In genomic region chr2:32536634-32537359, GRCm38 (mm10) we compare ENCODE assay signal across 9 mouse cellular contexts. TPM values are rescaled to one million over a fixed set of nuclear protein-coding genes. Genes with fewer than 3 reads are reported as not detected.
A peak's percentile ranks its signal among the peaks of the same experiment; 100 is the strongest.
DNase-seq lines count a peak whose midpoint lies in the region; ATAC-seq and TF ChIP-seq lines count a peak whose summit lies in the region.
"Had no signal": no experiment of that assay in that cellular context is flagged by ENCODE, and none has a peak within 500 bp of the region (broad histone marks: within the 10 kb centered on the region; RNA-seq: fewer than 3 reads in every experiment).

No protein-coding gene starts in this region.

- no peaks in the 10 kb centered on the region for H3K9me3 ChIP-seq in MEL (replicated peaks; ENCODE audit: insufficient read depth, low read length)
- H3K9me3 ChIP-seq in hindbrain, embryonic 12.5 days (replicated peaks) = no peaks in the 10 kb centered on the region

- no peak for TF ChIP-seq POLR2A in MEL (IDR thresholded peaks at IDR 0.05; ENCODE audit: control insufficient read depth in 1 of 2, insufficient read depth in 1 of 2, low read depth in 1 of 2, low read length in 2 of 2, poor library complexity in 1 of 2)

- TF ChIP-seq CTCF in MEL (IDR thresholded peaks at IDR 0.05 in 2 of 3, conservative IDR thresholded peaks at IDR 0.05 in 1 of 3; ENCODE audit: control insufficient read depth in 1 of 3, insufficient read depth in 1 of 3, low read depth in 2 of 3, low read length in 3 of 3, poor library complexity in 1 of 3, severe bottlenecking in 1 of 3) = no peak

- no peak for ATAC-seq in hindbrain, embryonic 12.5 days (ENCODE audit: low FRiP score)

- H3K27ac ChIP-seq in MEL (ENCODE audit: control insufficient read depth, low read depth, low read length) = peak overlapping the region; percentile 4; the same call in 1 of the 2 replicates
- peak overlapping the region; percentile 44 for H3K27ac ChIP-seq in hindbrain, embryonic 12.5 days

- peaks cover 0 to 15% of the 10 kb centered on the region in 2 experiments; a peak in 2 of 4 replicates for H3K36me3 ChIP-seq in MEL (ENCODE audit: control insufficient read depth in 1 of 2, insufficient read depth in 2 of 2, low read length in 2 of 2)
- H3K36me3 ChIP-seq in hindbrain, embryonic 12.5 days = no peaks in the 10 kb centered on the region

- no peaks in the 10 kb centered on the region; the same call in 1 of the 2 replicates for H3K79me2 ChIP-seq in MEL (ENCODE audit: control insufficient read depth, insufficient read depth, low read length, poor library complexity)

- no peak for TF ChIP-seq EP300 in MEL (IDR thresholded peaks at IDR 0.05; ENCODE audit: low read depth in 1 of 2, low read length in 2 of 2)

- H3K4me3 ChIP-seq in MEL (ENCODE audit: control insufficient read depth in 1 of 2, insufficient read depth in 1 of 2, low read depth in 2 of 2, low read length in 2 of 2) = peak overlapping the region; percentile 18 to 27; a peak in 3 of 4 replicates
- peak overlapping the region; percentile 91 for H3K4me3 ChIP-seq in hindbrain, embryonic 12.5 days

- DNase-seq in MEL (ENCODE audit: low read depth, low spot score) = peak; percentile 83
- peak; percentile 73 to 75 for DNase-seq in cerebellum, adult 18-20 months
- peak; percentile 41 to 68 for DNase-seq in frontal cortex, adult 2 months (ENCODE audit: extremely low spot score in 1 of 2, low spot score in 1 of 2)
- DNase-seq in layer of hippocampus, postnatal 10 days (ENCODE audit: low spot score in 2 of 2) = peak; percentile 52 to 66
- DNase-seq in lung, postnatal 25 days (ENCODE audit: low spot score) = peak; percentile 55
- peak; percentile 37 for DNase-seq in retina, embryonic 14.5 days (ENCODE audit: low spot score)
- no peak for DNase-seq in thymus, postnatal 14 days

- 5% methylated on average over 11 of the region's 11 CpGs for WGBS in hindbrain, embryonic 12.5 days

- H3K4me1 ChIP-seq in MEL (ENCODE audit: control insufficient read depth in 1 of 2, insufficient read depth in 2 of 2, low read length in 2 of 2) = peaks cover 10 to 25% of the 10 kb centered on the region in 2 experiments
- H3K4me1 ChIP-seq in hindbrain, embryonic 12.5 days = peaks cover 67% of the 10 kb centered on the region

- no peak; the same call in 1 of the 2 replicates for TF ChIP-seq RAD21 in MEL (IDR thresholded peaks at IDR 0.05; ENCODE audit: low read depth, low read length)

- peak overlapping the region; percentile 64 for H3K4me2 ChIP-seq in hindbrain, embryonic 12.5 days (replicated peaks)

- H3K9ac ChIP-seq in MEL (ENCODE audit: control insufficient read depth, low read depth, low read length, poor library complexity, severe bottlenecking) = 0 out of 2 replicates have a peak overlapping the region, but pooled peaks have one; percentile 17
- peak overlapping the region; percentile 97 for H3K9ac ChIP-seq in hindbrain, embryonic 12.5 days

- no peaks in the 10 kb centered on the region for H3K27me3 ChIP-seq in MEL (ENCODE audit: control insufficient read depth in 1 of 2, insufficient read depth in 2 of 2, low read length in 2 of 2)
- H3K27me3 ChIP-seq in hindbrain, embryonic 12.5 days = no peaks in the 10 kb centered on the region

TF ChIP-seq in MEL, 35 proteins besides CTCF, POLR2A, EP300 and RAD21:
- TF ChIP-seq SIN3A (IDR thresholded peaks at IDR 0.05; ENCODE audit: low read length) (0 out of 2 replicates have a peak, but pooled peaks have one; percentile 17), MYC (IDR thresholded peaks at IDR 0.05; ENCODE audit: low read depth, low read length) (0 out of 2 replicates have a peak, but pooled peaks have one; percentile 19), RCOR1 (IDR thresholded peaks at IDR 0.05; ENCODE audit: low read depth, low read length) (peak; percentile 80), ZC3H11A (IDR thresholded peaks at IDR 0.05; ENCODE audit: low read depth, low read length) (no peak)

RNA-seq across cellular contexts. Expression of gene Fam102a, which starts 1.7 kb away (rescaled TPM):
- total RNA-seq in MEL (2012; rRNA removed) = 1.5 and 2.4 TPM in 2 replicates
- polyA plus RNA-seq in MEL (2012; ENCODE audit: insufficient read depth in 1 of 2, insufficient read length in 2 of 2, low read depth in 1 of 2, low replicate concordance in 2 of 2, missing spikeins in 1 of 2) = 1 to 10 TPM in 1 of 2 experiments, not detected in 1; 1.8 TPM
- polyA plus RNA-seq in frontal cortex, adult 2 months (2012; rRNA removed) = 34.3 and 41.8 TPM in 2 replicates
- 12.6 and 15.5 TPM in 2 replicates for polyA plus RNA-seq in hindbrain, embryonic 12.5 days (2016; fragmentation: Nextera tagmentation; extraction: Ambion mirVana)
- 10 to 100 TPM; 34.8 to 38.0 TPM for total RNA-seq in layer of hippocampus, postnatal 10 days (2021)

RNA-seq across cellular contexts. Expression of gene Dpm2, which starts 33.9 kb away (rescaled TPM):
- total RNA-seq in MEL (2012; rRNA removed) = 39.5 and 45.8 TPM in 2 replicates
- 100 to 1,000 TPM in 1 of 2 experiments, not detected in 1; 109 TPM for polyA plus RNA-seq in MEL (2012; ENCODE audit: insufficient read depth in 1 of 2, insufficient read length in 2 of 2, low read depth in 1 of 2, low replicate concordance in 2 of 2, missing spikeins in 1 of 2)
- 145 and 160 TPM in 2 replicates for polyA plus RNA-seq in frontal cortex, adult 2 months (2012; rRNA removed)
- 110 and 117 TPM in 2 replicates for polyA plus RNA-seq in hindbrain, embryonic 12.5 days (2016; fragmentation: Nextera tagmentation; extraction: Ambion mirVana)
- 10 to 100 TPM; 69.6 to 88.4 TPM for total RNA-seq in layer of hippocampus, postnatal 10 days (2021)

RNA-seq across cellular contexts. Expression of gene Pip5kl1, which starts 37.8 kb away (rescaled TPM):
- total RNA-seq in MEL (2012; rRNA removed) = 0.56 and 0.58 TPM in 2 replicates
- polyA plus RNA-seq in MEL (2012; ENCODE audit: insufficient read depth in 1 of 2, insufficient read length in 2 of 2, low read depth in 1 of 2, low replicate concordance in 2 of 2, missing spikeins in 1 of 2) = under 1 TPM in 1 of 2 experiments, not detected in 1; 0.22 TPM
- 22.7 and 23.6 TPM in 2 replicates for polyA plus RNA-seq in frontal cortex, adult 2 months (2012; rRNA removed)
- polyA plus RNA-seq in hindbrain, embryonic 12.5 days (2016; fragmentation: Nextera tagmentation; extraction: Ambion mirVana) = 4.2 and 5.0 TPM in 2 replicates
- 1 to 10 TPM; 6.4 to 7.1 TPM for total RNA-seq in layer of hippocampus, postnatal 10 days (2021)
- total RNA-seq: gastrocnemius, adult 8-10 months had no signal

RNA-seq across cellular contexts. Expression of gene 9430097D07Rik, which starts 38.7 kb away (rescaled TPM):
- 0.12 and 0.13 TPM in 2 replicates for total RNA-seq in MEL (2012; rRNA removed)
- under 1 TPM in 1 of 2 experiments, not detected in 1; 0.11 TPM for polyA plus RNA-seq in MEL (2012; ENCODE audit: insufficient read depth in 1 of 2, insufficient read length in 2 of 2, low read depth in 1 of 2, low replicate concordance in 2 of 2, missing spikeins in 1 of 2)
- 0.38 and 0.46 TPM in 2 replicates for polyA plus RNA-seq in frontal cortex, adult 2 months (2012; rRNA removed)
- polyA plus RNA-seq in hindbrain, embryonic 12.5 days (2016; fragmentation: Nextera tagmentation; extraction: Ambion mirVana) = 0.31 and 0.56 TPM in 2 replicates
- under 1 TPM; 0.45 to 0.64 TPM for total RNA-seq in layer of hippocampus, postnatal 10 days (2021)
- total RNA-seq: gastrocnemius, adult 8-10 months had no signal

RNA-seq across cellular contexts. Expression of gene St6galnac4, which starts 50.1 kb away (rescaled TPM):
- 44.3 and 58.3 TPM in 2 replicates for total RNA-seq in MEL (2012; rRNA removed)
- polyA plus RNA-seq in MEL (2012; ENCODE audit: insufficient read depth in 1 of 2, insufficient read length in 2 of 2, low read depth in 1 of 2, low replicate concordance in 2 of 2, missing spikeins in 1 of 2) = 100 to 1,000 TPM in 1 of 2 experiments, not detected in 1; 109 TPM
- 32.4 and 34.4 TPM in 2 replicates for polyA plus RNA-seq in frontal cortex, adult 2 months (2012; rRNA removed)
- polyA plus RNA-seq in hindbrain, embryonic 12.5 days (2016; fragmentation: Nextera tagmentation; extraction: Ambion mirVana) = 21.5 and 22.9 TPM in 2 replicates
- total RNA-seq in layer of hippocampus, postnatal 10 days (2021) = 10 to 100 TPM; 41.9 to 47.1 TPM
